Mouse (Mus musculus) fat pad, adult 2 months (tissue): ENCODE measurements around the gene Bok.

Experiments
- DNase-seq: peaks from one replicate; pipeline ENCODE4 v3.0.0-alpha.2; 2011; ENCODE audit warnings: low read depth, low spot score; ENCODE audit errors: extremely low read depth

Gene Bok

DNA sequence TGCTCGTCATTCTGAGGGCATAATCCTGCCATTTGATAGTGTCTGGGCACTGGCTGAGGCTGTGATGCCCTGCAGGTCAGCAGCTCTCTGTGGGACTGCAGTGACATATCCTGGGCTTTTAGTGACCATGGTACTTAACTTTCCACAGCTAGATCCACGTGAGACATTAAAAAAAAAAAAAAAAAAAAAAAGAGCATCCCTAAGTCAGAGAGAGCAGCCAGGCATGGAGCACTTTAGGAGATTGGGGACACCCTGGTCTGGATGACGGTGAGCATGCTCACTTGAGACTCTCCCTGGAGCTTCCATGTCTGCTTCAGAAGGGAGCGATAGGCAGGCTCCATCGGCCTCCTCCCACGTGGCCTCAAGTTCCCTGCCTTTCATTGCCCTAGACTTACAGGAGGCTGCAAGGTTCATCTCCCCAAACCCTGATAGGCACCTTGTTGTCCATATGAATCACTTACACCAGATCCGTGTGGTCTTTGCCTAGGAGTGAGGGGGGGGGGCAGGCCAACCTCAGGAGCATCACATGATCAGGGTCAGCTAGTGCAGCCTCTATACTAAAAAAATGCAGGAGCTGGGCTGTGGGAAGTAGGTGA lies 4.5 kb downstream of the Bok start:
- DNase-seq = no peak

DNA sequence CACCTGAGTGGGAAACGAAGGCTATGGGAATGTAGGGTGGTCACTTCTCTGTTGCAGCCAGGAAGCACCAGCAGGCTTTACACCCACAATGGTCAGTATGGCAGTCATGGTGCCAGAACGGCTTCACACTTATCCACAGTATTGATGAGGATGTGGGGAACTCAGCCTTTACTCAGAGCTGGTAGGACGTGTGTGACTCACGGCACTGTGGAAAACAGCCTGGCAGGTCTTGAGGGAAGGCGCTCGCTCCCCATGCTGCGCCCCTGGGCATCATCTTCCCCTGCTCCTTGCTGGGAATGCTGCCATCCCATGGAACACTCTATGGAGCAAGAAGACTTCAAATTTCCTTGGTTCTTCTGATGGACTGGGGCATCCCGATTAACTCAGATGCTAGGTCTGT lies 5.6 kb downstream of the Bok start:
- DNase-seq = no peak

DNA sequence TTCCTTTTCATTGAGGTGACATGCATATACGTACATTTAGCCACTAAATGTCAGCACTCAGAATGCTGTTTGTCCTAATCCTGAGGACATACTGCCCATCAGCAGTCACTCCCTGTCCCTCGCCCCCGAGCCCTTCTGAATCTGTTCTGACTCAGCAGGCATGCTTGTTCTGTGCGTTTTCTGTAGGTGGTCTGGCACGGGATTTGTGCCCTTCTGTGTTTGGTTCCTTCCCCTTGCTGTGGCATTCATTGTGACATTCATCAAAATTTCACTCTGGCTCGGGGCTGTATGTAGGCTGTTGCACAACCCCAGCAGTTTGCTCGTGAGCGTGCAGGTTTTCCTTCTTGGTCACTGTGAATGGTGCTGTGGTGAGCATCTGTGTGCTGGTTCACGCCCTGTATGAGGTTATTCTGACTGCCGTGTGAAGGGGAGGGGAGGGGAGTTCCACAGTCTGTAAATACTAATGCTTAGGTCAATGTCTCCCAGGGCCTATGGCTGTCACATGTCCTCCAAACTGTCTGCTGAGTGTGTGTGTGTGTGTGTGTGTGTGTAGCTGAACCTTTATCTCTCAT lies 6.4 kb downstream of the Bok start:
- no peak for DNase-seq

DNA sequence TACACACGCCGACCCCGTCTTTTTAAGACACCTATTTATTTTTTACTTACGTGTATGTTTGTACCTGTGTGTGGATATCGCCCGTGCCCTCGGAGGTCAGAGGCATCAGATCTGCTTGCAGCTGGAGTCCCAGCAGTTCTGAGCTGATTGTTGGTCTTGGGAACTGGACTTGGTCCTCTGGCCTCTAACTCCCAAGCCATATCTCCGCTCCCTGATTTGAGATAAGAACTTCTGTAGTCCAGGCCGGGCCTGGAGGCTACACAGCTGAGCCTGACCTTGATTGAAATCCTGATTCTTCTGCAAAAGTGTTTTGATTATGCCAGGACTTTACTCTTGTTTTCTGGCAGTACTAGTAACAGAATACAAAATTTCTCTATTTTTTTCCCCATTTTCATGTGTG lies 7.3 kb downstream of the Bok start:
- DNase-seq = no peak

DNA sequence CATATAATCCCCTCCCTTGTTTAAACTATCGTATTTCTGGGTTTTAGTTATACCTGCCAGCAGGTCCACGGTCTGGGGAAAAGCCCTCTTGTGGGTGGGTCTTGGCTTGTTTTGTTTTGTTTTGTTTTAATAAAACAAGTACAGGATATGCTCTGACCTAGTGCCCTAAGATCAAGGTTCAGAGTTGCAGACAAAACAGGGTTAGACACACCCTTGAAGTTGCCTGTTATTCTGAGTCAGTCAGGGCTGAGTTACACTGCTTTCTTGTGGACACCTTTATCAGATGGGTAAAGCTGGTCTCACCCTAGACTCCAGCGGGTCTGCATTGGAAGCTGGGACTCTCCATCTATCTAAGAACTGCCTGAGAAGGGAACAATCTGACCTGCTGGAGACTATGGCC lies 8.0 kb downstream of the Bok start:
- no peak for DNase-seq

DNA sequence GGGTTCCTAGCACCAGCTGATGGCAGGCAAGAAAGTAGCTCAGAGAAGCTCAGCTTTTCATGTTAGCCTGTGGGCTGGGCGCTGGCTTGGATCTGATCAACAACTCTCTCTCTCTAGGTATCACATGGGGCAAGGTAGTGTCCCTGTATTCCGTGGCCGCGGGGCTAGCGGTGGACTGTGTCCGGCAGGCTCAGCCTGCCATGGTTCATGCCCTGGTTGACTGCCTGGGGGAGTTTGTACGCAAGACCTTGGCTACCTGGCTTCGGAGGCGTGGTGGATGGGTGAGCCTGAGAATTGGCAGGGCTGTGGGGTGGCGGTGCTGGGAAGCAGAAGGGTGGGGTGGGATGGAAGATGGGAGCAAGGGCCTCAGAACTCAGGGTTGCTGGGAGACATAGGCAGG lies 8.5 kb downstream of the Bok start:
- DNase-seq = no peak

DNA sequence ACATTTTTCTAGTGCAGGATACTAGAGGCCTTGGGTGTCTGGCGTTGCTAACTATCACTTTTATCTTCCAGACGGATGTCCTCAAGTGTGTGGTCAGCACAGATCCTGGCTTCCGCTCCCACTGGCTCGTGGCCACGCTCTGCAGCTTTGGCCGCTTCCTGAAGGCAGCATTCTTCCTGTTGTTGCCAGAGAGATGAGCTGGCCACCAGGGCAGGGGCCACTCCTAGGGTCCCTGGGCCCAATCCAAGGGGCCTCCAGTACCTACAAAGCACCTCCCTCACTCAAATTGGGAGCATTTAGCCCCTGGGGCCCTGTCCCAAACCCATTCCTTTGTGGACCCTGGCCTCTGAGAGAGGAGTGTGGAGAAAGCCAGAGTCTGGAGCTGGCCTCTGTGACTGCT lies 9.5 kb downstream of the Bok start:
- no peak for DNase-seq

DNA sequence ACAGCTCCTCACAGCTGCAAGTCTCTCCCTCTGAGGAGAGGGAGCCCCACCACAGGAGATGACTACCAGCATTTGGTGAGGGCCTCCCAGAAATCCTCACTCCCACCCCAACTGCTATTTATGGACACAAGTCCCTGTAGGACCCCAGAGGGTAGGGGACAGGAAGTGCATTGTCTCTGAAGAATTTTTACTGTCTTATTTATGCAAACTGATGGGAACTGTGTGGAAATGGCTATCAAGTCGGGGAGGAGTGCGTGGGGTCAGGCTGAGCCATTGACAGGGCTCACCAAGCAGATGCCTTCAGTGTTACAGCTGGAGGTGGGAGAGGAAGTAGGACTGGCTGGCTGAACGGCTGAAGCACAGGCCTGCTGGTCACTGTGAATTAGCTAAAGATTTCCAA lies 11.9 kb downstream of the Bok start:
- DNase-seq = no peak

DNA sequence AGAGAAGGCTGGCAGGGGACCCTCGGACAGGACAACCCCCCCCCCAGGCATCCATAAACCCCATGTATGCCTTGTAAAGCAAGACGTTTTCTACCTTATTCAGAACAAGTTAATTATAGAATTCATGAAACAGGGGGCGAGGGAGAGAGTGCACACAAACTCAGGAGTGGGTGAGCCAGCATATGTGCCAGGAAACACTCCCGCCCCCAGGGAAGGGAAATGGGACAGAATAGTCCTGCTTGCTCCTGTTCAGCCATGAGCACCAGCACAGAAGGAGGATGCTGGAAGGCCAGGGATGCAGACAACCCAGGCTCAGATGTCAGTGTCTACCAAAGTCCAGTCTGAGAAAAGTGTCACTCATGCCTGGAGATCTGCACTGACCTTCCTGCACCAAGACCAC lies 13.7 kb downstream of the Bok start:
- no peak for DNase-seq

DNA sequence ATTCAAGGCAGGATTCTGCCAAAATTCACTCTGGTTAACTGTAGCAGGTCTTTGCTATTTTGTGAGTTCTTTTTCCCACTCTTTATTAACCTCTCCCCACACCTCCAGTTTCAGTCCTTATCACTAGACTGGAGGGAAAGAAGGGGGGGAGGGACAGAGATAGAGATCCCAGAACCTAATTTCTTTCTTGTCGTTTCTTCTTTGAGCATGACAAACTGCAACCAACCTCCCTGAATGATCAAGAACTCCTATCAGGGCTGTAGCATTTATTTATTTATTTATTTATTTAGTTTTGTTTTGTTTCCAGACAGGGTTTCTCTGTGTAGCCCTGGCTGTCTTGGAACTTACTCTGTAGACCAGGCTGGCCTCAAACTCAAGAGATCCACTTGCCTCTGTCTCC lies 16.6 kb downstream of the Bok start:
- no peak for DNase-seq

DNA sequence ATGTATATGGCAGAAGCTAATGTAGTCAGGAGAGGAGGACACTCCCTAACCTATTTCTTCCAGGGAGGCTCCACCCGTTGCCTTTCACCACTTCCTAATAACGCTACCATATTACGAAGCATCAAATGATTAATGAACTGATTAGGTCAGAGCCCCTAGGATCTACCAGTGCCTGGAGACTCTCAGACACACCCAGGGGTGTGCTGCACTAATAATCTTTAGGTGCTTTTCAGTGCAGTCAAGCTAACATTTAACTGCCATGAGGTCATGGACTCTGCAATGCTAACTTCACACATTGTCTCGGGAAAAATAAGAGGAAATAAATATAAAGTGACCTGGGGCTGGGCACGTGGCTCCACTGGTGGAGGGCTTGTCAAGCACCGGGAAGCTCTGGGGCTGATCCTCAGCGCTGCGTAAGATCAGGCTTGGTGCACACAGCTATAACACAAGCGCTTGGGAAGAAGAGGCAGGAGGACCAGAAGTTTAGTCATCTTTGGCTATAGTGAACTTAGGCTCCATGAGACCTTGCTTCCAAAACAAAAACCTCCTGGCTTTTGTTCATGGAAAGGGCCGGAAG lies 18.1 kb downstream of the Bok start:
- no peak for DNase-seq

DNA sequence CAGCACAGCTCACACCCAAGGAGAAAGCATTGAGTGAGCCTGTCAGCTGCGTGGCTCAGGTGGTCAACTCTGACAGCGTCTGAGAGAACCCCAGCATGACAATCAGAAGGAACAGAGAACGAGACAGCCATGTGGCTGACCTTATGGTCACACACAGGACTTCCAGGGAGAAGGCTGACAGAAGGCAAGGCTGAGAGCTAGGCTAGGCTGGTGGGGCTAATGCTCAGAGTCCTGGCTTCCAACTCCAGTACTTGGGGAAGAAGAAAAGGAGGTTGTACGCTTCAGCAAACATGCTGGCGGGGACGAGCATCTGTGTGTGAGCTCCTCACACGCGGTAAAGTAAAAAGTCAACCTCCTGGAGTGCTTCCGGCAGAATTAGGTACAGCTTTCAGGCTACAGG lies 18.9 kb downstream of the Bok start:
- no peak for DNase-seq

DNA sequence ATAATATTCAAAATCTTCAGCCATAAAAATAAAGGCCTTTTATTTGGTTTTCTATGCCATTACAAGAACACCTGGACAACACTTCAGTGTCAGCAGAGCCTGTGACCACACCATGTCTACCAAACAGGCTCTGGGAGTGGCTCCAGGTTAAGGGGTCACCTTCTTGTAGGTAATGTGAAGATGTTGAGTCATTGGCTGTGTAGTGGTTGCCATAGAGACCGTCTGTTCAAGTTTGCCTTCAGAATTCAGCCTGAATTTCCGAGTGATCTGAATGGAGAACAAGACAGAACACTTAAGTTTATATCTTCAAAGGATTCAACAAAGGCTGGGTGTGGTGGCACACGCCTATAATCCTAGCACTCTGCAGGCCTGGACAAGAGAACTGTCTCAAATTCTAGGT lies 19.9 kb downstream of the Bok start:
- DNase-seq = no peak

DNA sequence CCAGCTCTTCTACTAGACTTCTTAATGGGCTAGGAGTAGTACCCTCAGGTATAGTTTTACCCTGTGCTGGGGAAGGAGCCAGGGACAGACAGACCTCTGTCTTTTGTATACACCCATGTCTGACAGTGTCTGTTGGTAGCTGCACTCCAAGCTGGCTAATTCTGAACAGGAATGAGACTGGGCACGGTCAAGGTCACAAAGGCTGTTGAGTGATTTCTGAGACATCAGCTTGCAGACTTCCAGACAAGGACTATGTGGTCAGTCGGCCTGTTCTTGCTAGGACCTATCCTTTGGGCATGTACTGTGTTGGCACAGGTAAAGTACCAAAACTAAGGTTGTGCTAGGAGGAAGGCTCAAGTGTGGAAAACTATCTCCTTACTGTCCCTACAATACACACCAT lies 30.7 kb downstream of the Bok start:
- no peak for DNase-seq

DNA sequence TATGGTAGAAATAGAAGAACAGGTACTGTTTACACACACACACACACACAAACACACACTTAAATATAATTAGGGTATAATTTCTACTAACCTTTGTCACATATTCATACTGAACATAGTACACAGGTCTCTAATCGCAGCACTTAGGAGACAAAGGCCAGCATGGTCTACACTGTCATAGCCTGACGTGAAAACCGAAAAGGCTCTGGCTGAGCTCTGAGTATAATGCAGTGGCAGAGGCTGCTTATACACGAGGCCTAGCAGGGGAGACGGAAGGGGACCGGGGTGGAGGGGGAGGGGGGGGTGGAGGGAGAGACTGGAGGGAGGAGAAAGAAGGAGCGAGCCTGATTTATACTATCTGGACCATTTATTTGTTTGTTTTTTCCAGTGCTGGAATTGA lies 36.1 kb downstream of the Bok start:
- DNase-seq = no peak

DNA sequence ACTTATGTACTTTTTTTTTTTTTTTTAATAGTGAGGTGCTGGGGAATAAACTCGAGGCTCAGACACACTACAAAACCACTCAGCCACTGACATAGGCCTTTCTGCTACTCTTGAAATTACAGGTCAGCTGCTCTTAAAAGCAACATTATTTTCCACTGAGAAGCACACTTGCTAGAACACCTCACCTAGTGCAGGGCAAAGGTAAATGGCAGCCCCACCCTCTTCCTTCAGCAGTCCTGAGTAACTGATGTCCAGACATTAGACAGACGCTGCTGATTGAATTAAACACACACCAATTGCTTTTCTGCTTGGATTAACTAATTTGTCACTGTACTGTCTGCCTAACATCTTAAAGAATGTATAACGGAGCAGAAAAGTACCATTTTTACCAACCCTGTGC lies 39.2 kb downstream of the Bok start:
- no peak for DNase-seq

DNA sequence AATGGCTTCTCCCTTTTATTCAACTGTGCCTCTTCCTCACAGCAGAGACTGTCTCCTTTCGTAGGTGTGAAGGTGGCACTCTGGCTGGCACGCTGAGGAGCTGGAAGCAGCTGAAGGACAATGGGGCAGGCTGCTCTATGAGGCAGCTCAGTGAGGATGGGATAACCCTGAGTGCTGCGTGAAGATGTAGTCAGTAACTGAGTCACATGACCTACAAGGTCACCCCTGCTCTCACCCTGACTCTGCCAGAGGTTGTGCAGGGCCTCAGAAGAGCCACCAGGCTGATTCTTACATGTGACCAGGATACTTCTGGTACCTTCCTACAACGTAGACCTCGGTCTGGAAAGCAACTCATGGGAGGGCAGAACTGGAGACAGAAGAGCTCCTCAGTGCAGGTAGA lies 40.2 kb downstream of the Bok start:
- DNase-seq = no peak

DNA sequence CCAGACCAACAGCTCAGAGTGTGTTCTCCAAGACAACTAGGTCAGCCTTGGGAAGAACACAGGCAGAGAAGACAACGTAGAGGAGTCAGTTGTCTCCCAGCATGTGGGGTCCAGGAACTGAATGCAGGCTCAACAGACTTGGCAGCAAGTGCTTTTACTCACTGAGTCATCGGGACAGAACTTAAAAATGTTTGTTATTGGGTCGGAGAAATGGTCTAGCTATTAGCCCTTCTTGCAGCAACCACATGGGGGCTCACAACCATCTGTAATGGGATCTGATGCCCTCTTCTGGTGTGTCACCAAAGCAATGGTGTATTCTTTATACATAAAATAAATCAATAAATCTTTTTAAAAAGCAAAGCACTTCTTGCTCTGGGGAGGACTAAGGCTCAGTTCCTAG lies 40.7 kb downstream of the Bok start:
- DNase-seq = no peak

DNA sequence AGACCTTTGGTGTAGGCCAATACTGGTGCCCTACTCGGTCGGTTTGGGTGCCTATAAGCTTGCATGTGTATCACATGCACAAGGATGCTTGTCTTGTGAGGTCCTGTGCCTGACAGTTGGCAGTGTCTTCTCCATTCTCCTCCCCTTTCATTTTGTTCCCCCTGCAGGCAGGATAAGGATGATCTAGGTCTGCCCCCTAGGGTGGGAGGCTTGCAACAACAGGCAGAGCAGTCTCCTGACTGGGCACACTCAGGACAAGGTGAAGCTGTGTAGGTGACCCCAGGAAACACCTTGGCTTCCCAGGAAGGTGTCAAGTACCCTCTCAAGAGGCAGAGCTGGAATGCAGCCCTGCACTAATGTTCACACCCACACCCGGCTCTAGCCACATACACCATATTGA lies 41.5 kb downstream of the Bok start:
- no peak for DNase-seq

DNA sequence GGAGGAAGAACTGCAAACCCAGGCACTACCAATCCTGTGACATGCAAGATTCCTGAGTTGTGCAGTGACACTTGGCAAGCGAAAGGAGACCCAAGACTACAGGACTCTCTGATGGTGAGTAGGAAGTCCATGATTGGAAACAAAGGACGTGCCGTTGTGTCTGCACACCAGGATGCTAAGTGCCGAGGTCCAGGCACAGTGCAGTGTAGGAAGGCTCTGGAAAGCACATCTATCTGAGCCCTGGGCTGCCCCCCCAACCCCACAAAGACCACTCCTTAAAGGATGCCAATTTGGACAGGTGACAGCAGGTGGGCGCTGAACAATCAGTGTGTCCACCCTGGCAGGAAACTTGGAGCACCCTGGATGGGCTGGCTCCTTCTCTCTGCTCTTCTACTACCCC lies 45.6 kb downstream of the Bok start:
- DNase-seq = no peak

DNA sequence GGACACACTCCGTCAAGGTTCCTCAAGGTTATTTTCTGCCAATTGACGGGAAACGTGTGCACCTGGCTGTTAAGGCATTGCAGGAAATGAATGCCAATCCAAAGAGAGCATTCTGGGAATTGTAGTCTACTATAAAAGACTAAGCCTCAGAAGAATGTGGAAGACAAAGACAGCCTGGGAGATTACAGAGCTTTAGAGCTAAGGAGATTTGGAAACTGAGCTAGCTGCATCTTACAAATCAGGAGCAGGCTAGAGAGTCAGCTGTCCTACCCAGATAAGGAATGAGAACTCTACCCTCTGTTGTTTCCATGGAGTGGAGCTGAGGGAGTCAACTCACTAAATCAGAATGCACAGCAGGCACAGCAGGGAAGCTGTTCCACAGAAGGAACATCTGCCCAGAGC lies 46.4 kb downstream of the Bok start:
- no peak for DNase-seq

DNA sequence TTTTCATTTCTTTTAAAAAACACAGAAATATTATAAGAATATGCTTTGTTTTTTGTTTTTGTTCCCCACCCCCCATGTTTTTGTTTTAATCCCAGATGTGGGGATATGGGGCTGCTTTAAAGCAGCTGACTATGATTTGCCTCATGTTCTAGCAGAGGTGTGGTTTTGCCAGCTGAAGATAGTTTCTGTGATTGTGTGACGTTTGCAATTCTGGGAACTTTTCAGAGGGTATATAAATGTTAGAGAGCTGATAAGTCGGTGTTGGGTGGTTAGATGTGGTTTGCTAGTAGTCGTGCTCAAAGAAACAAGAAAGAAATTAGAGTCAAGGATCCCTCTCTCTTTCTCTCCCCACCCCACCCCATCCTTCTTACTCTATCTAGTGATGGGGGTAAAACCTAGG lies 50.4 kb downstream of the Bok start:
- DNase-seq = no peak

DNA sequence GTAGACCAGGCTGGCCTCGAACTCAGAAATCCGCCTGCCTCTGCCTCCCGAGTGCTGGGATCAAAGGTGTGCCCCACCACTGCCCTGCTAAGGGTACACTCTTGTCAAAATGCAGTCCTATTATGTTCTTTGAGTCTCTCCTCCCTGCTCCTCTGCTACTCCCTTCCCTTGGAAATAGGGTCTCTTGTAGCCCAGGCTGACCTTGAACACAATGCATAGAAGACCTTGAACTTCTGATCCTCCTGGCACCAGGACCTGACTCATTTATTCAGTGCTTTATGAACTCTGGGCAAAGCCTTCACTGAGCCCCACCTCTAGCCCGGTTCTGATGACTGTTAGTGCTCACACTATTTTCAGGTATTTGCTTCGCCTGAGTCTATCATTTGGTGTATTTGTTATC lies 52.3 kb downstream of the Bok start:
- DNase-seq = no peak
